Mouse (Mus musculus) subcutaneous adipose tissue, adult 2 months (tissue): ENCODE results near the gene Neurl1a. TPM values are rescaled to one million over a fixed set of nuclear protein-coding genes. Genes with fewer than 3 reads are reported as not detected.

ENCODE experiments used
- polyA plus RNA-seq: library from polyadenylated mRNA; depleted of rRNA; stranded (reverse); fragments of >200 nt; gene quantifications from 2 replicates; pipeline ENCODE4 v1.2.3, GENCODE M21; 2012; ENCODE audit warnings: low replicate concordance; rRNA removed

The Neurl1a gene
- 1.0 and 9.5 TPM in 2 replicates for polyA plus RNA-seq

DNA sequence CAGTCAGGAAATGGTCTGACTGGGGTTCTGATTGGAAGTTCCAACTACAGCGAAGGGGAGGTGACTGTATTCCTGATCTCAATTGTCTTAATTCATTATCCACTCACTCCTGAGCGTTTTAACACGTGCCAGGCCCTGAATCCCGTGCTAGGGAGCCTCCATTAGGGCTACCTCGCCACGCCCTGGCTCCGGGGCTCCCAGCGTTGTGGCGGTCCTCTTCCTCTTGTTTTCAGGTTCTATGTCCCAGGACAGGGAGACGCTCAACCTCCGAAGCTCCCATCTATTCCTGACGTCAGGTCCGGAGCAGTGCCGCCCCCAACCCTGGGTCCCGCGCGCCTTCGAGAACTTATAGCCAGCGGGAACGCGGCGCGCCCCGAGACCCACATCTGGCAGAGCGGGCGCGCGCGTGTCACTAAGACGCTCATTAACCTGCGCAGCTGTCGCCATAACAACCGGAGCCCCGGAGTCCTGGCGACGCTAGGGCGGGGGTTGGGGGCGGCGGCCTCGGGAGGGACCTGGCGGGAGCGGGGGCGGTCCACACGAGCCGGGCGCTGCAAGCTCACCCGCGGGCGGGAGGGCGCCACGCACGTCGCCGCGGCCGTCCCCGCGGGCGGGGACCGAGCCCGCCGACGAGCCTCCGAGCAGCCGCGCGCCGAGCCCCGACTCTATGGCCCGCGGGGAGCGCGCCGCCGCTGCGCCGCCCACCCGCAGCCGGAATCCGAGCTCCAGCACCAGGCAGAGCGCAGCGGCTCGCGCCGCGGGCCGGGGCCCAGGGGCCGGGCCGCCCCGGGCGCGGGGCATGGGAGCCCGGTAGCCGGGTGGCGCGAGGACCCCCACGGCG is at the start of gene Neurl1a:
Neurl1a (plus strand) TSS at position 390 of the 841 bp plus-strand sequence.

DNA sequence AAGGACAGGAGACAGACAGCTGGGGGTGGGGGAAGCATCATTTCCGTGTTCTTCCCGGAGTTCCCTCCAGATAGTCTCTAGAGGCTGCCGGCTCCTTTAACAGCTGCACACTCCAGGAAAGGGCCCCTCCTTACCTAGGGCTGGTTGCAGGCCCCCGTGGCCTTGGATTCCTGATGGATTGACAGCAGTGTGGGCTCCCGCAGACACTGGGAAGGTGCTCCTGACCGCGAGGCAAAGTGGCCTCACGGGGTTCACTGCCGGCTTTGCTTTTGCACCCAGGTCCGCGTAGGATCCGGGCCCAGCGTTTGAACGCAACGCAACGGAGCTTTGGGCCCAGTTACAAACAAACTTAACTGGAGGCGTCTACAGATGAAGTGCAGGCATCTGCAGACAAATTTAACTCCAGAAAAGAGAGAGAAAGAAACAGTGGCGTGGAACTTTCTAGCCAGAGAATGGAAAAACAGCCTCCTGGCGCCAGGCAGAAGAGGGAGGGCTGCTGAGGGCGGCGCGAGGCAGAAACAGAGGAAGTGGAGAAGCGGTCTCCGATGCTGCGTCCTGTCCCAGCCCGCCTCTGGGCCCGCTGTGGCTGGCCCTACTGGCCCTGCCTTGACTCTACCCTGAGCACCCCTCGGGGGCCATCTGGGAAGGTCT is 40.7 kb upstream of the Neurl1a start, which contains the start of gene Calhm2:
Calhm2 (minus strand) TSS at position 524 of the 651 bp plus-strand sequence.

DNA sequence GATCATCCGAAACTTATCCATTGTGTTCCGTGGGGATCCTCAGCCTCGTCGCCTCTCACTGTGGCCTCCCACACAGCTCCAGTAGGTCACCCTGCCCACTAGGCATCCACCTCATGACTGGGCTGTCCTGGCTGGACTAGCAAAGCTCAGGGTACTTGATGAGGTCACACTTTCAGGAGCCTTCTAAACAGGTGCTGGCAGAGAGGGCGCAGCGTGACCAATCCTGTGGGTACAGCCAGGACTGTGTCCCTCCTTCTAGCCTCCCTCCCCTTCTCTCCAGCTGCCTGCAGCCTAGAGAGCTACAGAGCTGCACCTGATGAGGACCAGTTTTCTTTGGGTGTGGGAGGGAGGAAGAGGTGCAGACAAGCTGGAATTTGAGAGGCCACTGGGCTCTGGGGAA is 34.5 kb upstream of the Neurl1a start, which contains the start of gene Calhm1:
Calhm1 (minus strand) TSS at position 101 of the 400 bp plus-strand sequence.

DNA sequence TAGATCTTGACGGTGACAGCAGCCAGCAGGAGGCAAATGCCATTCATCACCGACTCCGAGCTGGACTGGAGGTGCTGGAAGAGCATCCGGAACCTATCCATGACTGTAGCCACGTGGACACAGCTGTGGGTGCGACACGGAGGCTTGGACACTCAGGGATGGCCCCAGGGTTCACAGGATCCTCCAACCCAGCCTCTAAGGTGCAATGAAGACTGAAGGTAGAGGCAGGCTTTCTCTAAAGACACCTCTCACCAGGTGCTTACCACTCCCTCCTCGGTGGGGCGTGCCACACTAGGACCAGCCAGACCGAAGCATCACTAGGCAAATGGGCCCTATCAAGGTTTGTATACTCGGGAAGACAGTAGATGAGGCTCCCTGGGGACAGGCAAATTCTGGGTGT is 21.0 kb upstream of the Neurl1a start, which contains the start of gene Calhm3:
Calhm3 (minus strand) TSS at position 101 of the 400 bp plus-strand sequence.

Other genes starting within 250 kb of the Neurl1a start
- gene Ina, start 164.1 kb upstream of the Neurl1a start, polyA plus RNA-seq = 0.10 and 0.13 TPM in 2 replicates
- 15.3 and 28.4 TPM in 2 replicates for gene Nt5c2, start 163.7 kb upstream of the Neurl1a start, polyA plus RNA-seq
- 4.3 and 14.3 TPM in 2 replicates for gene Pcgf6, start 127.9 kb upstream of the Neurl1a start, polyA plus RNA-seq
- 1.7 and 3.0 TPM in 2 replicates for gene Taf5, start 111.1 kb upstream of the Neurl1a start, polyA plus RNA-seq
- 108 and 155 TPM in 2 replicates for gene Usmg5, start 88.2 kb upstream of the Neurl1a start, polyA plus RNA-seq
- 7.1 and 16.9 TPM in 2 replicates for gene Pdcd11, start 88.1 kb upstream of the Neurl1a start, polyA plus RNA-seq
- gene Calhm2, start 40.5 kb upstream of the Neurl1a start, polyA plus RNA-seq = 14.0 and 22.3 TPM in 2 replicates
- gene Calhm1, start 34.6 kb upstream of the Neurl1a start, polyA plus RNA-seq = not detected in 2 replicates
- gene Calhm3, start 21.1 kb upstream of the Neurl1a start, polyA plus RNA-seq = not detected in 2 replicates